Mouse (Mus musculus): ENCODE measurements around the gene Gm12216. TPM values are rescaled to one million over a fixed set of nuclear protein-coding genes. Genes with fewer than 3 reads are reported as not detected.
A peak's percentile ranks its signal among the peaks of the same experiment; 100 is the strongest.

The Gm12216 gene
- polyA plus RNA-seq, 1 experiment from 2014 or later: 0.19 TPM

DNA sequence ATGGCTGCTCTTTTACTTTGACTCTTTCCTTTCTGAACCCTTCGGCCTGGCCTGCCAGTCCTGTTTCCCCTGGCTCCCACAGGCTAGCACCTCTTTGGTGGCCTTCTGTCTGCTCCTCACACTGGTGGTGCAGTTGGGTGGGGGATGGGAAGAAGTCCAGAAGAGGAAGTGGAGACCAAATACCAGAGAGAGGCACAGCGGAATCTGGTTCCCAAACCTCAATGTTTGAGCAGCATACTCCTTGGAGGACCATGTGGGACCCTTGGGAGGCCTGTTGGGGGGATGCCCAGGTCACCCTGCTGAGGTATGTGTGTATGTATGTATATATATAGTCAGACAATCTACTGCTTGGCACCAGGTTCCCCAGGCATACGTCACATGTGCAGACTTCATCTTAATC, 65.0 kb downstream of the Gm12216 start:
- H3K36me3 ChIP-seq: no peaks in the 10 kb centered on the region
- H3K27ac ChIP-seq (ENCODE audit: poor library complexity, severe bottlenecking): no peak overlapping the region
- H3K4me3 ChIP-seq: no peak overlapping the region
- H3K9me3 ChIP-seq (replicated peaks): peaks cover 6% of the 10 kb centered on the region
- H3K9ac ChIP-seq: no peak overlapping the region
- 50% methylated on average over 3 of the region's 3 CpGs for WGBS
- peaks cover 36% of the 10 kb centered on the region for H3K4me1 ChIP-seq (replicated peaks)
- no peak for ATAC-seq (ENCODE audit: insufficient number of reproducible peaks, low FRiP score)
- no peak overlapping the region for H3K4me2 ChIP-seq
- no peaks in the 10 kb centered on the region for H3K27me3 ChIP-seq (replicated peaks)

- no peak for ATAC-seq (ENCODE audit: insufficient number of reproducible peaks, low FRiP score)
- H3K27me3 ChIP-seq (replicated peaks): no peaks in the 10 kb centered on the region
- H3K27ac ChIP-seq (ENCODE audit: poor library complexity, severe bottlenecking): no peak overlapping the region
- H3K36me3 ChIP-seq: no peaks in the 10 kb centered on the region
- H3K9me3 ChIP-seq (replicated peaks): peaks cover 6% of the 10 kb centered on the region
- no peak overlapping the region for H3K4me2 ChIP-seq
- H3K9ac ChIP-seq: no peak overlapping the region
- peaks cover 36% of the 10 kb centered on the region for H3K4me1 ChIP-seq (replicated peaks)
- H3K4me3 ChIP-seq: no peak overlapping the region
- WGBS: 60% methylated on average over 3 of the region's 3 CpGs
These were observed 66.1 kb downstream of the Gm12216 start for GRCm38 (mm10) chr11:53792986-53793385.

GRCm38 (mm10) chr11:53789277-53789676, 69.8 kb downstream of the Gm12216 start:
- Histone ChIP-seq H3K4me1 (replicated peaks) (peaks cover 5% of the 10 kb centered on the region; the same call in 1 of the 2 replicates), H3K27ac (ENCODE audit: poor library complexity, severe bottlenecking) (no peak overlapping the region), H3K27me3 (replicated peaks) (no peaks in the 10 kb centered on the region), H3K4me2 (no peak overlapping the region), H3K4me3 (no peak overlapping the region), H3K9ac (no peak overlapping the region), H3K9me3 (replicated peaks) (peaks cover 6% of the 10 kb centered on the region), H3K36me3 (no peaks in the 10 kb centered on the region)
- ATAC-seq (ENCODE audit: insufficient number of reproducible peaks, low FRiP score): no peak
- WGBS: 66% methylated on average over 3 of the region's 3 CpGs

- Histone ChIP-seq H3K36me3 (no peaks in the 10 kb centered on the region), H3K9ac (no peak overlapping the region), H3K4me2 (no peak overlapping the region), H3K4me3 (no peak overlapping the region), H3K27ac (ENCODE audit: poor library complexity, severe bottlenecking) (no peak overlapping the region), H3K9me3 (replicated peaks) (peaks cover 6% of the 10 kb centered on the region), H3K4me1 (replicated peaks) (no peaks in the 10 kb centered on the region), H3K27me3 (replicated peaks) (no peaks in the 10 kb centered on the region)
- ATAC-seq (ENCODE audit: insufficient number of reproducible peaks, low FRiP score): no peak
- 74% methylated on average over 8 of the region's 8 CpGs for WGBS
These were observed 70.9 kb downstream of the Gm12216 start for GRCm38 (mm10) chr11:53788196-53788595.

DNA sequence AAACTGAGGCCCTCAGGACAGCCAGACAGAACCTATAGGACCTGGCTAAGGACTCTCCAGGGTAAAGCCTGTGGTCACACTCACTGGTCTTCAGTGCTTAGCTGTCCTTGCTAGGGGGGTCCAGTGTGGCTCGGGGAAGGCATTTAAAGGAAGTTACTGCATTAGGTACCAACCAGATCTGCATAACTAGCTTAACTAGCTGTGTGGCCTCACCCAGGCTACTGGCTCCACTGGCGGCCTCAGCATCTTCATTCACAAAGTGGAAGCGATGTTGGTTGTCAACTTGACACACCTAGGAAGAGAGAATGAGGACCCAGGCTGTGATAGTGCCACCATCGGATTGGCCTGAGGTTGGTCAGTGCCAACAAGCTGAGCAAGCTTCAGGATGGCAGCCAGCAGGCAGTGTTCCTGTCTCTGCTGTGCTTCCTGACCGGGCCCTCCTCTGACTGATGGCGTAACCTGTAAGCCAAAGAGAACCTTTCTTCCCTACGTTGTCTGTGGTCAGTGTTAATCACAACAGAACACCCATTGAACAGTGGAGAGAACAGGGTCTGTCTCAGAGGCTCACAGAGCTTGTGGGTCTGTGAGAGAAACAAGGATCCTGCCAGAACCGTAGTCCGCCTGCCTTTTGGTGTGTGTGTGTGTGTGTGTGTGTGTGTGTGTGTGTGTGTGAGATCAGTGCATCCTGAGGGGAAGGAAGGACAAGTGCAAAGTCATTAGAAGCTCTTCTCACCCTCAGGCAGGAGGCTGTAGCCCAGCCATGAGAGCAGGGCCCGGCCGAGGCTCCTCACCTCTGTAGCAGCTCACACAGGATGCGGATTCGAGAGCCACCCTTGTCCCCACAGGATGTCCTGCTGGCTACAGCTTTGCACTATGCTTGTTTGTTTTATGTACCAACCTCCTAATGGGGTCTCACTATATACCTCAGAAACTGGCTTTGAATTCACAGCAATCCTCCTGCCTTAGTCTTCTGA, 72.7 kb downstream of the Gm12216 start:
- no peaks in the 10 kb centered on the region for H3K36me3 ChIP-seq
- H3K4me3 ChIP-seq: no peak overlapping the region
- no peaks in the 10 kb centered on the region for H3K27me3 ChIP-seq (replicated peaks)
- no peak overlapping the region for H3K4me2 ChIP-seq
- H3K9ac ChIP-seq: no peak overlapping the region
- WGBS: 74% methylated on average over 13 of the region's 13 CpGs
- no peak overlapping the region for H3K27ac ChIP-seq (ENCODE audit: poor library complexity, severe bottlenecking)
- ATAC-seq (ENCODE audit: insufficient number of reproducible peaks, low FRiP score): 0 out of 2 replicates have a peak, but pooled peaks have one; percentile 17
- H3K4me1 ChIP-seq (replicated peaks): peaks cover 1% of the 10 kb centered on the region; the same call in 1 of the 2 replicates
- H3K9me3 ChIP-seq (replicated peaks): peaks cover 6% of the 10 kb centered on the region

DNA sequence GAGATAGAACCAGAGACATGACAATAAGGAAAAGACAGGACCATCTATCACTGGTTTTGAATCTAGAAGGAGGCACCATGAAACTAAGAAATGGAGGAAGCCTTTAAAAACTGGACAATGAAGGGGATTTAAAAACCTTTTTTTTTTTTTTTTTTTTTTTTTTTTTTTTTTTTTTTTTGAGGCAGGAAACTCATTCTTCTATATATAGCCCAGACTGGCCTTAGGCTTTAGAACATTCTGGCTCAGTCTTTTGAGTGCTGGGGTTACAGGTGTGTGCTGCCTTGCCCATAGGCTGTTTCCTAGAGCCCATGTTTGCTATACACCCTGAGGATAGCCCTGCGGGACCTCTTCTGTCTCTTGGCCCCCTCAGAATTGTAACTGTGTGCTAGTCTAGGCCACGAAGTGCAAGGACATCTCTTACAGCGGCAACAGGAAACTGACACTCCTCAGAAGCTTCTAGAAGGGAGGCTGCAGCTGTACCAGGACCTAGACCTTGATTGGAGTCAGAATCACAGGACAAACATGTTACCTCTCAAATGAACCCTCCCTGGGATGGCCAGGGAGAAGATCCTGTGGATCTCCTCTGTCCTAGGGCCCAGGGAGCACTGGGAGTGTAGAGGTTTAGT, 73.6 kb downstream of the Gm12216 start:
- no peak overlapping the region for H3K9ac ChIP-seq
- WGBS: 64% methylated on average over 3 of the region's 3 CpGs
- H3K4me3 ChIP-seq: no peak overlapping the region
- no peaks in the 10 kb centered on the region for H3K36me3 ChIP-seq
- peaks cover 8% of the 10 kb centered on the region; the same call in 1 of the 2 replicates for H3K4me1 ChIP-seq (replicated peaks)
- peaks cover 5% of the 10 kb centered on the region for H3K9me3 ChIP-seq (replicated peaks)
- no peak overlapping the region for H3K4me2 ChIP-seq
- no peak overlapping the region for H3K27ac ChIP-seq (ENCODE audit: poor library complexity, severe bottlenecking)
- no peak for ATAC-seq (ENCODE audit: insufficient number of reproducible peaks, low FRiP score)
- H3K27me3 ChIP-seq (replicated peaks): no peaks in the 10 kb centered on the region

- no peak overlapping the region for H3K4me3 ChIP-seq
- no peak overlapping the region for H3K9ac ChIP-seq
- H3K27ac ChIP-seq (ENCODE audit: poor library complexity, severe bottlenecking): no peak overlapping the region
- no peaks in the 10 kb centered on the region for H3K9me3 ChIP-seq (replicated peaks)
- H3K4me2 ChIP-seq: no peak overlapping the region
- 85% methylated on average over 9 of the region's 9 CpGs for WGBS
- H3K4me1 ChIP-seq (replicated peaks): peaks cover 8% of the 10 kb centered on the region; the same call in 1 of the 2 replicates
- no peaks in the 10 kb centered on the region for H3K27me3 ChIP-seq (replicated peaks)
- ATAC-seq (ENCODE audit: insufficient number of reproducible peaks, low FRiP score): no peak
- peaks cover 7% of the 10 kb centered on the region; the same call in 1 of the 2 replicates for H3K36me3 ChIP-seq
These were observed 75.8 kb downstream of the Gm12216 start for GRCm38 (mm10) chr11:53783288-53783687.

DNA sequence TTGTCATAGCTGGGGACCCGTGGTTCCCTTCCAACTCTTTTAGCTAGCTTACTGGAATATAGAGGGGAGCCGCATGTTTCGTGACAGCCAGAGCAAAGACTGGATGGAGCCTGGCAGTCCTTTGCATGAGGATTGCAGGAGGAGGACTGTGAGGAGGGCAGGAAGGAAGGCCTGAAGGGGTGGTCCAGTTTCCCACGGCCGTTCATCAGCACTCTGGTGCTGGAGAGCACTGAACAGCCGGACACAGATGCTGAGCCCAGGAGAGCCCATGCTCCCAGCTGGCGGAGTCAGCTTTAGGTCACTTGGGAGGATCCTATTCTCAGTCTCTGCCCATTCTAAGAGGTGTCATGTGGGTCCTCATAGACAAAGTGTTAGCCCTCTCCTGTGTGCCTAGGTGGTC, 77.1 kb downstream of the Gm12216 start:
- Histone ChIP-seq H3K4me1 (replicated peaks) (peaks cover 8% of the 10 kb centered on the region; the same call in 1 of the 2 replicates), H3K27ac (ENCODE audit: poor library complexity, severe bottlenecking) (no peak overlapping the region), H3K27me3 (replicated peaks) (no peaks in the 10 kb centered on the region), H3K9me3 (replicated peaks) (no peaks in the 10 kb centered on the region), H3K4me3 (no peak overlapping the region), H3K9ac (no peak overlapping the region), H3K4me2 (no peak overlapping the region), H3K36me3 (peaks cover 16% of the 10 kb centered on the region)
- WGBS: 78% methylated on average over 7 of the region's 7 CpGs
- no peak for ATAC-seq (ENCODE audit: insufficient number of reproducible peaks, low FRiP score)

- Histone ChIP-seq H3K9ac (no peak overlapping the region), H3K4me2 (no peak overlapping the region), H3K4me3 (no peak overlapping the region), H3K27me3 (replicated peaks) (no peaks in the 10 kb centered on the region), H3K36me3 (peaks cover 23% of the 10 kb centered on the region), H3K27ac (ENCODE audit: poor library complexity, severe bottlenecking) (no peak overlapping the region), H3K4me1 (replicated peaks) (peaks cover 8% of the 10 kb centered on the region; the same call in 1 of the 2 replicates), H3K9me3 (replicated peaks) (no peaks in the 10 kb centered on the region)
- ATAC-seq (ENCODE audit: insufficient number of reproducible peaks, low FRiP score): no peak
- 76% methylated on average over 4 of the region's 4 CpGs for WGBS
These were observed 77.8 kb downstream of the Gm12216 start for GRCm38 (mm10) chr11:53781201-53781775.

GRCm38 (mm10) chr11:53780262-53780661, 78.8 kb downstream of the Gm12216 start:
- Histone ChIP-seq H3K27me3 (replicated peaks) (no peaks in the 10 kb centered on the region), H3K4me2 (no peak overlapping the region), H3K4me1 (replicated peaks) (peaks cover 8% of the 10 kb centered on the region; the same call in 1 of the 2 replicates), H3K9ac (no peak overlapping the region), H3K4me3 (no peak overlapping the region), H3K36me3 (peaks cover 33% of the 10 kb centered on the region), H3K9me3 (replicated peaks) (no peaks in the 10 kb centered on the region), H3K27ac (ENCODE audit: poor library complexity, severe bottlenecking) (no peak overlapping the region)
- WGBS: 42% methylated on average over 3 of the region's 3 CpGs
- no peak for ATAC-seq (ENCODE audit: insufficient number of reproducible peaks, low FRiP score)

- ATAC-seq (ENCODE audit: insufficient number of reproducible peaks, low FRiP score): no peak
- Histone ChIP-seq H3K9me3 (replicated peaks) (no peaks in the 10 kb centered on the region), H3K4me3 (no peak overlapping the region), H3K27me3 (replicated peaks) (no peaks in the 10 kb centered on the region), H3K4me1 (replicated peaks) (peaks cover 8% of the 10 kb centered on the region; the same call in 1 of the 2 replicates), H3K27ac (ENCODE audit: poor library complexity, severe bottlenecking) (no peak overlapping the region), H3K4me2 (no peak overlapping the region), H3K36me3 (peaks cover 37% of the 10 kb centered on the region), H3K9ac (no peak overlapping the region)
- WGBS: 59% methylated on average over 2 of the region's 2 CpGs
These were observed 79.2 kb downstream of the Gm12216 start for GRCm38 (mm10) chr11:53779808-53780207.
